ENCODE assay signal across 1 mouse cellular context in genomic region chr9:57162496-57162895, GRCm38 (mm10).
TF ChIP-seq lines count a peak whose summit lies in the region.

No protein-coding gene starts in this region.

TF ChIP-seq in CH12.LX, 34 proteins besides CTCF, POLR2A, EP300 and RAD21 (continued from another document):
- TF ChIP-seq JUND (conservative IDR thresholded peaks at IDR 0.05; ENCODE audit: low read depth, low read length) = no peak
- no peak for TF ChIP-seq MAFK (IDR thresholded peaks at IDR 0.05; ENCODE audit: insufficient replicate concordance, low read length)
- peak; percentile 82 for TF ChIP-seq SMC3 (IDR thresholded peaks at IDR 0.05; ENCODE audit: low read depth, low read length)
- TF ChIP-seq E2F4 (IDR thresholded peaks at IDR 0.05; ENCODE audit: insufficient replicate concordance, low read depth, low read length) = no peak
- TF ChIP-seq BHLHE40 (IDR thresholded peaks at IDR 0.05; ENCODE audit: low read depth, low read length) = peak; percentile 50
- TF ChIP-seq MEF2A (IDR thresholded peaks at IDR 0.05; ENCODE audit: borderline replicate concordance, low read depth, low read length) = no peak
- TF ChIP-seq NELFE (IDR thresholded peaks at IDR 0.05; ENCODE audit: low read depth, low read length) = 0 out of 2 replicates have a peak, but pooled peaks have one; percentile 19
- TF ChIP-seq NRF1 (IDR thresholded peaks at IDR 0.05; ENCODE audit: low read depth, low read length) = peak; percentile 49; the same call in 1 of the 2 replicates
- no peak for TF ChIP-seq MAZ (IDR thresholded peaks at IDR 0.05; ENCODE audit: low read depth, low read length)
- TF ChIP-seq UBTF (IDR thresholded peaks at IDR 0.05; ENCODE audit: low read depth, low read length) = no peak
- peak; percentile 85 for TF ChIP-seq USF1 (IDR thresholded peaks at IDR 0.05; ENCODE audit: low read depth, low read length)
- TF ChIP-seq MYC (IDR thresholded peaks at IDR 0.05; ENCODE audit: low read depth, low read length) = peak; percentile 94
- TF ChIP-seq RCOR1 (conservative IDR thresholded peaks at IDR 0.05; ENCODE audit: low read depth, low read length) = no peak
- TF ChIP-seq TBP (conservative IDR thresholded peaks at IDR 0.05; ENCODE audit: low read depth, low read length) = no peak
- TF ChIP-seq USF2 (conservative IDR thresholded peaks at IDR 0.05; ENCODE audit: low read depth, low read length) = peak; percentile 81
- TF ChIP-seq PAX5 (IDR thresholded peaks at IDR 0.05; ENCODE audit: low read length) = no peak
- no peak for TF ChIP-seq ZMIZ1 (IDR thresholded peaks at IDR 0.05; ENCODE audit: low read depth, low read length)
- no peak for TF ChIP-seq ZKSCAN1 (IDR thresholded peaks at IDR 0.05; ENCODE audit: borderline replicate concordance, low read depth, low read length)
- peak; percentile 42; the same call in 1 of the 2 replicates for TF ChIP-seq IRF4 (IDR thresholded peaks at IDR 0.05; ENCODE audit: low read depth, low read length)
- TF ChIP-seq SIN3A (IDR thresholded peaks at IDR 0.05; ENCODE audit: low read length) = no peak
- TF ChIP-seq MAX (IDR thresholded peaks at IDR 0.05; ENCODE audit: low read length) = peak; percentile 96
- TF ChIP-seq HCFC1 (IDR thresholded peaks at IDR 0.05; ENCODE audit: low read depth, low read length) = 0 out of 2 replicates have a peak, but pooled peaks have one; percentile 30
- no peak for TF ChIP-seq TCF12 (IDR thresholded peaks at IDR 0.05; ENCODE audit: low read depth, low read length)
- no peak for TF ChIP-seq KAT2A (IDR thresholded peaks at IDR 0.05; ENCODE audit: insufficient replicate concordance, low read length)
- TF ChIP-seq MXI1 (IDR thresholded peaks at IDR 0.05; ENCODE audit: low read depth, low read length) = peak; percentile 47; the same call in 1 of the 2 replicates
- TF ChIP-seq ZC3H11A (IDR thresholded peaks at IDR 0.05; ENCODE audit: low read depth, low read length) = peak; percentile 55
- TF ChIP-seq CHD1 (IDR thresholded peaks at IDR 0.05; ENCODE audit: low read depth, low read length) = no peak
- TF ChIP-seq ETS1 (conservative IDR thresholded peaks at IDR 0.05; ENCODE audit: low read depth, low read length) = no peak
- peak; percentile 33; the same call in 1 of the 2 replicates for TF ChIP-seq ELF1 (IDR thresholded peaks at IDR 0.05; ENCODE audit: low read depth, low read length)
- TF ChIP-seq POLR2AphosphoS2 (IDR thresholded peaks at IDR 0.05; ENCODE audit: low read depth, low read length) = no peak
- TF ChIP-seq JUN (IDR thresholded peaks at IDR 0.05; ENCODE audit: insufficient read depth, low read depth, low read length) = no peak
- no peak for TF ChIP-seq GABPA (IDR thresholded peaks at IDR 0.05; ENCODE audit: insufficient replicate concordance, low read depth, low read length)
